Mouse (Mus musculus) limb, embryonic 13.5 days (tissue): Measurements from ENCODE around the gene Psd4. TPM values are rescaled to one million over a fixed set of nuclear protein-coding genes. Genes with fewer than 3 reads are reported as not detected.
A peak's percentile ranks its signal among the peaks of the same experiment; 100 is the strongest.

ENCODE experiments used
- ATAC-seq: fragments of 200-750 bp; cut with Nextera tagmentation; 2 replicates; pipeline ENCODE4 v1.8.0; 2017; ENCODE audit warnings: low read depth, moderate number of reproducible peaks, moderate TSS enrichment; ENCODE audit not compliant: low FRiP score
- H3K27ac ChIP-seq: fragments of 300-500 bp; sonication (generic); 2 replicates; pipeline ENCODE4 v1.5.1; 2015; ENCODE audit warnings: inconsistent platforms, mild to moderate bottlenecking, moderate library complexity
- H3K27me3 ChIP-seq: fragments of 300-500 bp; sonication (generic); 2 replicates; pipeline ENCODE4 v1.6.1; 2015; ENCODE audit warnings: mild to moderate bottlenecking, inconsistent platforms
- H3K36me3 ChIP-seq: fragments of 300-500 bp; sonication (generic); 2 replicates; pipeline ENCODE4 v1.6.1; 2015; ENCODE audit warnings: inconsistent platforms, mild to moderate bottlenecking, moderate library complexity
- H3K4me1 ChIP-seq: fragments of 300-500 bp; sonication (generic); 2 replicates; pipeline ENCODE4 v1.6.1; 2015; ENCODE audit warnings: inconsistent platforms
- H3K4me2 ChIP-seq: fragments of 300-500 bp; sonication (generic); replicated peaks from 2 replicates; pipeline ENCODE4 v1.6.1; 2015; ENCODE audit warnings: inconsistent platforms, mild to moderate bottlenecking, moderate library complexity
- H3K4me3 ChIP-seq: fragments of 300-500 bp; sonication (generic); 2 replicates; pipeline ENCODE4 v1.5.1; 2015; ENCODE audit warnings: moderate library complexity, mild to moderate bottlenecking, inconsistent platforms
- H3K9ac ChIP-seq: fragments of 300-500 bp; sonication (generic); 2 replicates; pipeline ENCODE4 v1.6.1; 2015; ENCODE audit warnings: mild to moderate bottlenecking, inconsistent platforms
- H3K9me3 ChIP-seq: fragments of 300-500 bp; sonication (generic); 2 replicates; pipeline ENCODE4 v1.6.1; 2016; ENCODE audit warnings: inconsistent platforms
- WGBS: fragments of 180-500 bp; shearing (Covaris S2); methylation state at CpG from one replicate; pipeline ENCODE4 v1.1.7; 2015; 5-methylcytosine and 5-hydroxymethylcytosine counted together
- polyA plus RNA-seq: library from polyadenylated mRNA; unstranded; fragments of >200 nt; fragmentation: Nextera tagmentation; extraction: Ambion mirVana; gene quantifications from 2 replicates; pipeline ENCODE4 v1.2.1, GENCODE M21; 2015

Gene Psd4
- polyA plus RNA-seq, 1 experiment from 2014 or later: 1.9 TPM

DNA sequence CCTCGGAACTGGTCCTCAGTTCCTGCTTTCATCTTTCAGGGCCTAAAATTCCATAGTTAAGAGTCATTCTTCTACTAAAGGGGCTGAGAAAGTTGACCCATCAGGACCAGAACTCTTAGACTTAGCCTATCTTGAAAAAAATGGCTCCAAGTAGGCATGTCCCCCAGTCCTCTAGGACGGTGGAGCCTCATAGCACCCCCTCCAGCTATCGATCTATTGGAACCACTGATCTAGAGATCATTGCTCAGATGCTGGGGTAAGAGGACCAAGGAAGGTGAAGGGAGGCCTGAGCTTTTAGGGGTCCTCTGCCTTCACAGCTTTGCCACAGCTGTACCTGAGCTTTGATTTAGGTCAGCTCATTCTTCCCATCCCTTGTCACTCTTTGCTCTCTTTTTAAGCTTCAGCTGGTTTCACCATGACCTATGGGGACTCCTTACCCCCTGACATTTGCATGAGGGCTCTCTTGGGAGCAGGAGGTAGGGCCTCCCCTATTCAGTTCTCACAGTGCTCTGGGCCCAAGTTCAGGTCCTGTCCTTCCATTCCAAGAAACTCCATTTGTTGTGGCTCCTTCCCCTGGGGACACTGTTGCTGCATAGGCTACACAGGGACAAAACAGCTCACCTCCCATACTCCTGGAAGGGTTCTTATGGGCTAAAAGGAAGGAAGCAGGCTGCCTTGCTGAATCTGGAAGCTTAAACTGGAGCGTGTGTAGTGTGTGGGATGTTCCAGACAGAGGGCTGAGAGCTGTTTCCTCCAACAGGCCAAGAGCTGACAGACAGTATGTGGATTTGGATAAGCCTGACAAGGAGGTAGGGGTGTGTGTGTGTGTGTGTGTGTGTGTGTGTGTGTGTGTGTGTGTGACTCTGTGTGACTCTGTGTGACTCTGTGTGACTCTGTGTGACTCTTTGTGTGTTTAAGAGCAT, 20.2 kb downstream of the Psd4 start:
- H3K4me1 ChIP-seq: peaks cover 12% of the 10 kb centered on the region
- ATAC-seq: no peak
- H3K36me3 ChIP-seq: no peaks in the 10 kb centered on the region
- no peak overlapping the region for H3K4me3 ChIP-seq
- WGBS: 90% methylated on average over 4 of the region's 4 CpGs
- H3K9me3 ChIP-seq: no peaks in the 10 kb centered on the region
- no peak overlapping the region for H3K27ac ChIP-seq
- H3K9ac ChIP-seq: no peak overlapping the region
- H3K4me2 ChIP-seq: no peak overlapping the region
- no peaks in the 10 kb centered on the region for H3K27me3 ChIP-seq

DNA sequence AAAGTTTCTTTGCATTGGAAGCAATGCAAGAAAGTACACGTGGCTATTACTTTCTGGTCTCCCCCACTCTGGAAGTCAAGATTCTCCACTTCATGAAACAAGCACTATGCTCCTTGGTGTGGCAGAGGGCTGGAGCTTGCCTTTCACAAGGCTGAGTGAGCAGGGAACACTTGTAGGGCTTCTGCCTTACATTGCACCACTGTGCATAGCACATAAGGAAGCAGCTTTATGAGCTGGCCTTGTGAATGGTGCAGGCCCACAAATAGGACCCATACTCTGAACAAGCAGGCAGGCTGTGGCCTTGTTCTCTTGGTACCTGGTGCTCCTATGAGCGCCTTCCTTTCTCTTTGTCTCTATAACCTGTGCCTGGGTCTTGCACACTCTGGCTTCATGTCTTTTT, 25.9 kb downstream of the Psd4 start:
- Histone ChIP-seq H3K4me3 (no peak overlapping the region), H3K36me3 (no peaks in the 10 kb centered on the region), H3K9ac (no peak overlapping the region), H3K9me3 (no peaks in the 10 kb centered on the region), H3K4me2 (no peak overlapping the region), H3K4me1 (no peaks in the 10 kb centered on the region), H3K27ac (no peak overlapping the region), H3K27me3 (no peaks in the 10 kb centered on the region)
- 73% methylated on average over 2 of the region's 2 CpGs for WGBS
- no peak for ATAC-seq

DNA sequence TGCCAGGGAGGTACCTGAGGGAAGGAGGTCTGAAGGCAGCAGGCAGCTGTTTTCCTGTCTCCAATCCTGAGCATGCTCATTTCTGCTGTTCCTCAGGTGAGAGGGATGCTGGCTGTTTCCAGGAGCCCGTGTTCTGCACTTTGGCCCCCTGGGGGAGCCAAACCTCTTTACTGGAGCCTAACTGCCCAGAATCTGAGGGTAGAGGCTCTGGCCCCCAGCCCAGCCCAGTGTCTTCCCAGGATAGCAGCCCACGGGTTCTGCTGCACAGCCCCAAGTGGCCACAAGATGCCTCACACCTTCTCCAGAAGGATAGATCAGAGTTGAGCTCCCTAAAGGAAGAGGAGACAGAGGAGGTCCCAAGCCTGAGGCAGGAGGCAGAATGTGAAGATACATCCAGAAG, 29.7 kb downstream of the Psd4 start:
- H3K4me2 ChIP-seq: no peak overlapping the region
- H3K9ac ChIP-seq: no peak overlapping the region
- no peaks in the 10 kb centered on the region for H3K36me3 ChIP-seq
- no peak for ATAC-seq
- no peaks in the 10 kb centered on the region for H3K27me3 ChIP-seq
- H3K27ac ChIP-seq: no peak overlapping the region
- no peaks in the 10 kb centered on the region for H3K4me1 ChIP-seq
- H3K4me3 ChIP-seq: no peak overlapping the region
- no peaks in the 10 kb centered on the region for H3K9me3 ChIP-seq
- 11% methylated on average over 2 of the region's 2 CpGs for WGBS

DNA sequence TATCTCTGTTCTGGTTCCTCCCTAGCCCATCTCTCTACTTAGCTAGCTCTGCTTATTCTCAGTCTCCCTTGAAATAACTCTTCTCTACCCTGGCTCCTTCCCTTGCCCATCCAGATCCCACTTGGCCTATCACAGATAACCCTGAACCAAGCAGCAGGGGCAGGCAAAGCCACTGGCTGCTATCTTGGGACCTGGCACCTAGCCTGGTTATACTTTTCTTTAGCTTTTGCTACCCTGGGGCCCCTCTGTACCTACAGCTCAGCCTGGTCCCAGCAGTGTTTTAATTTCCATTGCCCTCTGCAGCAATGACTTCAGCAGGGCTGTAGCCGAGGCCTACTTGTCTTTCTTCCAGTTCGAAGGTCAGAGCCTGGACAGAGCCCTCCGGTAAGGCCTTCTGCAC, 33.3 kb downstream of the Psd4 start:
- Histone ChIP-seq H3K36me3 (no peaks in the 10 kb centered on the region), H3K9ac (no peak overlapping the region), H3K9me3 (no peaks in the 10 kb centered on the region), H3K4me1 (peaks cover 4% of the 10 kb centered on the region; the same call in 1 of the 2 replicates), H3K4me3 (no peak overlapping the region), H3K27ac (no peak overlapping the region), H3K27me3 (peaks cover 12% of the 10 kb centered on the region), H3K4me2 (no peak overlapping the region)
- ATAC-seq: no peak
- WGBS: 80% methylated on average over 3 of the region's 3 CpGs

DNA sequence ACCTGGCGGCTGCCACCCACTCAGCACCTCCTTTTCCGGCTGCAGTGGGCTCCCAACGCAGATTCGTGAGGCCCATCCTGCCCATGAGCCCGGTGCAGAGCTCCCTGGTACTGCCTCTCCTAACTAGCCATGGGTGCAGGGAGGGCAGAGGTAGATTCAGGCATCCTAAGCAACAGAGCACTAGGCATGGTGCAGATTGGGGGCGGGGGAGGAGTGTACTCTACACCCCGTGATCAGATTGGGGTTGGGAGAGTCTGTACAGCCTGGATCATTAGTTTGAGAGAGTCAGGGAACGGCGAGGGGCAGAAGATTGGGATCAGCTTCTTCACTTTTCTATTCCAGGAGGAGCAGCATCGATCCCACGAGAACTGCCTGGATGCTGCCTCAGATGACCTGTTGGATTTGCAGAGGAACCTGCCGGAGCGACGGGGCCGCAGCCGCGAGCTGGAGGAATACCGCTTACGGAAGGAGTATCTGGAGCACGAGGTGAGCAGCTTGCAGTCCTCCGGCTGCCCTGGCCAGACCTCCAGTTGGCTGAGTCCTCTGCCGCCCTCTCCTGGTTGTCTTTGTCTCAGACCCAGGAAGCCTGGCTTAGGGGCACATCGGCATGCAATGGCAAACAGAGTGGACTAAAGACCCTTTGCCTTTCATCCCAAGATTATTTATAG, 38.1 kb downstream of the Psd4 start:
- ATAC-seq: peak; percentile 60
- Histone ChIP-seq H3K4me1 (peaks cover 4% of the 10 kb centered on the region; the same call in 1 of the 2 replicates), H3K36me3 (no peaks in the 10 kb centered on the region), H3K4me2 (peak overlapping the region; percentile 65), H3K27ac (no peak overlapping the region), H3K9me3 (no peaks in the 10 kb centered on the region), H3K4me3 (peak overlapping the region; percentile 32), H3K27me3 (peaks cover 21% of the 10 kb centered on the region), H3K9ac (peak overlapping the region; percentile 65)
- 9% methylated on average over 23 of the region's 23 CpGs for WGBS

DNA sequence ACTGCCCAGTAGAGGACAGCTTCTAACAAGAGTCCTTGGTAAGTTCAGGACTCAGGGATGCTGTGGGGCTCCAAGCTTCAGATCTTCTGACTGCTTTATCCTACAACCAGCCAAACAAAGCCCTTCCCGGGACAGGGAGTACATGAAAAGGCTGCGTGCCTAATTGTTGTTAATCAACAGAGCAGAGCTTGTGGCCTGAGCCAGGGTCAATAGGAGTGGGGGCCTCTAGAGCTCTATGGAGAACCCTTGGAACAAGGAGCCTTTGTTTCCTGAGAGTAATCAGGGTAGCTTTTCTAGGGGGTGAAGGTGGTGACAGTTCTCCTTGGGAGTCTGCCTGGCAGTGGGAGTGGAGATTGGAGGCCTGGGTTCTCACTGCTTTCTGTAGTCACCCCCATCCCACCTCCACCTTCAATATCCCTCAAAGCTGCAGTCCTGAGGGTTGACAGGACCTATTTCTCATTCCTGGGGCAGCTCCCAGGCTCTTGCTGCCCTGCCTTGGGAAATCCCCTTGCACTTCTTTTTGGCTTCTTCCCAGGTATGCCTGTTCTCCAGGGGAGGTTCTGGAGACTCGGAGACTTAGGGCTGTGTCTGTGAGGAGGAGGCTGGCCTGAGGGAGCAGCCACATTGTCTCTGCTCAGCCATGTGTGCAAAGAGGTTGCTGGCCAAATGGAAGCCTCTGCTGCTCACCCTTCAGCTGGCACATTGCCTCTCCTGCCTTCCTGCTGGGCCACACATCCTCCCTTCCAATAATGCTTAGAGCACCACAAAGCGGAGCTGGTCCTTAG, 40.5 kb downstream of the Psd4 start:
- no peaks in the 10 kb centered on the region for H3K9me3 ChIP-seq
- H3K4me1 ChIP-seq: peaks cover 4% of the 10 kb centered on the region; the same call in 1 of the 2 replicates
- no peaks in the 10 kb centered on the region for H3K36me3 ChIP-seq
- no peak overlapping the region for H3K9ac ChIP-seq
- H3K4me2 ChIP-seq: no peak overlapping the region
- WGBS: 62% methylated on average over 4 of the region's 4 CpGs
- no peak overlapping the region for H3K27ac ChIP-seq
- H3K4me3 ChIP-seq: no peak overlapping the region
- H3K27me3 ChIP-seq: peaks cover 21% of the 10 kb centered on the region
- ATAC-seq: no peak

DNA sequence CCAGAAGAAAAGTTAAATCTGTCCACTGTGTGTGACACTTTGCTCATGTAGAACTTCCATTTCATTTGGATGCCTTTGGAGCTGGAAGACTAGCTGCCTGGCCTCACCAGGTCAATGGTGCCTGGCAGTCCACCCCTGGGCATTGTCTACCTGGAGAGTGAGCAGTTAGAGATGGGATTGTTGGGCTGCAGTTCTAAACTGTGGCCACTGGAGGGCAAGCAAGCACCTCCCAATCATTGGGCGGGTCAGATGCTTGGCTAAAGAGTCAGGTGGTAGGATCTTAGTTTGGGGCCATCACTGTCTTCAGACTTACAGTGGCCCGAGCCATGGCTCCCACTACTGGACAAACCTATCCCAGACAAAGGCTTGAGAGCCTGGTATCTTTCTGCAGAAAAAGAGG, 41.8 kb downstream of the Psd4 start:
- peaks cover 4% of the 10 kb centered on the region; the same call in 1 of the 2 replicates for H3K4me1 ChIP-seq
- H3K27ac ChIP-seq: no peak overlapping the region
- no peak overlapping the region for H3K4me3 ChIP-seq
- H3K27me3 ChIP-seq: peaks cover 20% of the 10 kb centered on the region
- no peak overlapping the region for H3K4me2 ChIP-seq
- no peaks in the 10 kb centered on the region for H3K36me3 ChIP-seq
- WGBS: 4% methylated on average over 2 of the region's 2 CpGs
- no peak overlapping the region for H3K9ac ChIP-seq
- ATAC-seq: 0 out of 2 replicates have a peak, but pooled peaks have one; percentile 52
- no peaks in the 10 kb centered on the region for H3K9me3 ChIP-seq

DNA sequence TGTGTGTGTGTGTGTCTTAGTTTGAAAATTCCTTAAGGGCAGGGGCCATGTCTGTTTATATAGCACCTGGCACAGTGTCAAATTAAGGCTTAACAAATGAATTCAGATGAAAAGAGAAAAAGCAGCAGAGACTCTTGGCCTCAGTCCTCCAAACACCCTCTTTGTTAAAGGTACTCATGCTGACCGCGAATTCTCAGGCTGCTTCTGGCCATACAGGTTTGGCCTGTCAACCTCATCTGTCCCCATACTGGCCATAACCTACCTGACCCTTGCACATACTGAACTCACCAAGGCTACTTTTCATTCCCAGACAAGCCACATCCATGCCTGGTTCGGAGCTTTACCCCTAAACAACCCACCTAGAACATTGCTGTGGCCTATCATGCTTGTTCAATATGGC, 45.8 kb downstream of the Psd4 start:
- ATAC-seq: no peak
- peaks cover 15% of the 10 kb centered on the region for H3K4me1 ChIP-seq
- H3K27ac ChIP-seq: no peak overlapping the region
- H3K4me2 ChIP-seq: no peak overlapping the region
- no peaks in the 10 kb centered on the region for H3K9me3 ChIP-seq
- no peaks in the 10 kb centered on the region for H3K27me3 ChIP-seq
- 76% methylated on average over 3 of the region's 3 CpGs for whole genome bisulfite sequencing
- no peak overlapping the region for H3K4me3 ChIP-seq
- H3K9ac ChIP-seq: no peak overlapping the region
- H3K36me3 ChIP-seq: no peaks in the 10 kb centered on the region

DNA sequence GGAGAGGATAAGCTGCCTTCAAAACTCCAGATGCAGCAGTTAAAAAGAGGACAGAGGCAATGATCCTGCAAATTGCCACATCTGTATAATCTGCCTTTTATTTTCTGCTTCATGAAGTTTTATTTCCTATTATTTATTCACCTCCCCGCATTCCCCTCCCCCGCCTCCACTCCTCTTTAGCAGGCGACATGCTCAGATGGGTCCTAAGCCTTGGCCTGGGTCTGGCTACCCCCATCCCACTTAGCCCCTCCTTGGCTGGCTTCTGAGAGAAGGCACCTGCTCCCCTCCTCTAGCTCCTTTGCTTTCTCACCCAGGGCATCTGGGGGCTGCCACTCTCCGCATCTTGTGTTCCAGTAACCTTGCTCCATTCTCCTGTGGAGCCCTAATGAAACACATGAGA, 46.3 kb downstream of the Psd4 start:
- Histone ChIP-seq H3K36me3 (no peaks in the 10 kb centered on the region), H3K4me2 (no peak overlapping the region), H3K9ac (no peak overlapping the region), H3K27me3 (no peaks in the 10 kb centered on the region), H3K9me3 (no peaks in the 10 kb centered on the region), H3K4me1 (peaks cover 15% of the 10 kb centered on the region), H3K4me3 (no peak overlapping the region), H3K27ac (no peak overlapping the region)
- ATAC-seq: no peak
- 79% methylated on average over 4 of the region's 4 CpGs for WGBS

DNA sequence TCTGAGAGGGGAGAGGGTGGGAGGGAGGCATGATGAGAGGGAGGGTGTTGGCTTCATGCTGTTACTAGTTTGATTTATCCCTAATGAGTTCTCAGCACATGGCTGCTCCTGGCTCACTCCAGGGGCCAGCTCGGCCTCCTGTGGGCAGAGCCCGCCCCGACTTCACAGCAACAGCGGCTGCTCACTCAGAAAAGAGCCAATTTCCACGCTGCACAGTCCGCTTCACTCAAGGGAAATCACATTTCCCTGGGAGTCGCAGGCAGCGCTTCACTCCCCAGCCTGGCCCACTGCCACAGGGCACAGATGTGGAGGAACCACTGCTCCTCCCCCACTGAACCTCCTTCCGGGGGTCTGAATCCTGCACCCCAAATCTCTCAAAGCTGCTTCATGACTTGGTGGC, 49.3 kb downstream of the Psd4 start:
- peak; percentile 28; the same call in 1 of the 2 replicates for ATAC-seq
- Histone ChIP-seq H3K27ac (no peak overlapping the region), H3K4me1 (peaks cover 15% of the 10 kb centered on the region), H3K9ac (no peak overlapping the region), H3K4me3 (no peak overlapping the region), H3K4me2 (peak overlapping the region; percentile 38), H3K27me3 (no peaks in the 10 kb centered on the region), H3K36me3 (no peaks in the 10 kb centered on the region), H3K9me3 (no peaks in the 10 kb centered on the region)
- WGBS: 4% methylated on average over 9 of the region's 9 CpGs

DNA sequence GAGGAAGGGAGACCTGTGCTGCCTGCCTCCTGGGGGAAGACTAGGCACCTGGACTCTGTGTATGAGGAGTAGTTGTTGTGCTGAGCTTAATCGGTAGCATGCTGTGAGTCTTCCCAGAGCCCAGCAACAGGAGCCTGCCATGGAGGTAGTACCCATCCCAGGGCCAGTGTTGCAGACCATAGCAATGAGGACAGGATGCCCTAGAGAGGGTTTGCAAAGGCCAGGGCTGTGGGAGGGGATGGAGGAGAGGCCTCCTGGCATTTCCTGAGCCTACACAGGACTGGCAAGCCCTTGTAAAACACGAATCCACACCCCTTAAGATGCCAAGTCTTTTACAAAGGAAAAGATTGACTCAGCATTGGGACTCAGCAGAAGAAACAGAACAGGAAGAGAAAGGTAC, 49.7 kb downstream of the Psd4 start:
- 4% methylated on average over 2 of the region's 2 CpGs for WGBS

DNA sequence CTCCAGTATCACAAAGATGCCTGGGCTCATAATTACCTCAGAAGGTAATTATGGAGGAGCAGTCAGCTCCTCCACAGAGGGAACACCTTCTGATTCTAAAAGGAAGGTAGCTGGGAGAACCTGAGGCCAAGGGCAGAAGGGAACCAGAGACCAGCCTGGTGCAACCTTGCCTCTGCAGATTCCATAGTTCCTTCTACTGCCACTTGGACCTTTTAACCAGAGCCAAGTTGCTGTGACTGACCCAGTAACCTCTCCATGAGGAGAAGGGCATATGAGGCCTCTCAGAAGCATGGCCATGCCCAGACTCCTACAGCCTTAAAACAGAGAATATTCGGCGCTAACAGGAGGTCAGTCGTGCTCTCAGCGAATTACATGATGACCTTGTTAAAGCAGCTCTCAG, 50.2 kb downstream of the Psd4 start:
- no peak overlapping the region for H3K4me3 ChIP-seq
- no peaks in the 10 kb centered on the region for H3K36me3 ChIP-seq
- no peak overlapping the region for H3K9ac ChIP-seq
- H3K27ac ChIP-seq: no peak overlapping the region
- H3K4me1 ChIP-seq: peaks cover 15% of the 10 kb centered on the region
- H3K4me2 ChIP-seq: no peak overlapping the region
- 80% methylated on average over 4 of the region's 4 CpGs for WGBS
- no peak for ATAC-seq
- H3K27me3 ChIP-seq: no peaks in the 10 kb centered on the region
- no peaks in the 10 kb centered on the region for H3K9me3 ChIP-seq

More for the DNA sequence above, 49.7 kb downstream of the Psd4 start:
- H3K27ac ChIP-seq: no peak overlapping the region
- H3K9me3 ChIP-seq: no peaks in the 10 kb centered on the region
- H3K4me1 ChIP-seq: peaks cover 15% of the 10 kb centered on the region
- peak; percentile 28; the same call in 1 of the 2 replicates for ATAC-seq
- no peaks in the 10 kb centered on the region for H3K36me3 ChIP-seq
- no peak overlapping the region for H3K9ac ChIP-seq
- no peaks in the 10 kb centered on the region for H3K27me3 ChIP-seq
- H3K4me2 ChIP-seq: peak overlapping the region; percentile 38; the same call in 1 of the 2 replicates
- H3K4me3 ChIP-seq: no peak overlapping the region
